Mouse (Mus musculus): ENCODE results near the gene 1700022I11Rik. TPM values are rescaled to one million over a fixed set of nuclear protein-coding genes. Genes with fewer than 3 reads are reported as not detected.
A peak's percentile ranks its signal among the peaks of the same experiment; 100 is the strongest.

The 1700022I11Rik gene
- polyA plus RNA-seq, 1 experiment from 2014 or later, result 0.30 TPM

GRCm38 (mm10) chr4:43018156-43018555, 48.8 kb downstream of the 1700022I11Rik start:
- Histone ChIP-seq H3K27me3 (replicated peaks; ENCODE audit: insufficient read depth, low read length) (no peaks in the 10 kb centered on the region), H3K9ac (replicated peaks; ENCODE audit: low read depth) (no peak overlapping the region), H3K4me3 (ENCODE audit: low read depth, low read length) (no peak overlapping the region), H3K4me2 (replicated peaks; ENCODE audit: low read depth, low read length) (no peak overlapping the region), H3K4me1 (ENCODE audit: insufficient read depth, low read depth, low read length) (no peaks in the 10 kb centered on the region), H3K9me3 (ENCODE audit: low read length) (no peaks in the 10 kb centered on the region), H3K27ac (ENCODE audit: low read length) (no peak overlapping the region), H3K36me3 (ENCODE audit: insufficient read depth, low read length) (peaks cover 10% of the 10 kb centered on the region)
- WGBS, result 87% methylated on average over 4 of the region's 4 CpGs
- DNase-seq (ENCODE audit: low spot score) (no peak), ATAC-seq (no peak)
- no peak for TF ChIP-seq EP300 (IDR thresholded peaks at IDR 0.05)
- TF ChIP-seq CTCF (IDR thresholded peaks at IDR 0.05), result no peak

- Histone ChIP-seq H3K4me1 (ENCODE audit: insufficient read depth, low read depth, low read length) (no peaks in the 10 kb centered on the region), H3K27me3 (replicated peaks; ENCODE audit: insufficient read depth, low read length) (no peaks in the 10 kb centered on the region), H3K4me3 (ENCODE audit: low read depth, low read length) (no peak overlapping the region), H3K27ac (ENCODE audit: low read length) (no peak overlapping the region), H3K9me3 (ENCODE audit: low read length) (no peaks in the 10 kb centered on the region), H3K36me3 (ENCODE audit: insufficient read depth, low read length) (peaks cover 10% of the 10 kb centered on the region), H3K4me2 (replicated peaks; ENCODE audit: low read depth, low read length) (no peak overlapping the region), H3K9ac (replicated peaks; ENCODE audit: low read depth) (no peak overlapping the region)
- ATAC-seq, result no peak
- DNase-seq (ENCODE audit: low spot score), result no peak
- TF ChIP-seq CTCF (IDR thresholded peaks at IDR 0.05), result no peak
- TF ChIP-seq EP300 (IDR thresholded peaks at IDR 0.05), result no peak
- WGBS, result 90% methylated on average over 10 of the region's 10 CpGs
These were observed 49.8 kb downstream of the 1700022I11Rik start for GRCm38 (mm10) chr4:43019176-43019575.

DNA sequence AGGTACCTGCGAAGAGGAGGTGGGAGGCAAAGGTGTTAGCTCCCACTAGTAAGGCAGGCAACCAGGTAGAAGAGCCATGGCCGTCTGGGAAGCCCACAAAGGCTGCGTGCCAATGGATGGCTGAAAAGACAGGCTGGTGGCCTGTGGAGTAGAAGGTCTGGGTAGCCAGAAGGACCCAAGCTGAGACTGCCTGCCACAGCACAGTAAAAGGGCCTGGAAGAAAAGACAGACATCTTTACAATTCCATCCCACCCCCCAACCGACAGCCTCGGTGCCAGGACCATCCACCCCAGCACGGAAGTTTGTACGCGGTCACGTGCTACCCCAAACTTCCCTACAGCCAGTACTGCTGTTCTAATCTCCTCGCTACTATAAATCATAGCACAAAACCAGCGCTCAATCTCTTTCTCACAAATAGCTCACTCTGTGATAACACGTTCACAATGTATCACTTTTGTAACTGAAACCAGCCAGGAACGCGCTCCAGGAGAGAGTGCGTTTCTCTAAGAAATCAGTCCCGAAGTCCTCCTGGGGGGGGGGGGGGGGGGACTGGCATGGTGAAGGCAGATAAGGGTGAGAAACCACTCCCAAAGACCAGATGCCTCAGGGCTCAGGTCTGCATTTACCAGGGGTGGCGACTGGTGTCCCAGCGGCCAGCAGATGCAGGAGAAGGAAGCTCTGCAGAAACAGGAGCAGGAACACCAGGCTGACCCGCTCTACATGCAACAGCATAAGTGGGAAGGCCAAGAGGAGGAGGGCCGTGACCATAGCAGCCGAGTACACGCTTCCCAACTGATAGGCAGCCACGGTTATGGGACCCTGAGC, 50.4 kb downstream of the 1700022I11Rik start:
- no peak for DNase-seq (ENCODE audit: low spot score)
- H3K36me3 ChIP-seq (ENCODE audit: insufficient read depth, low read length), result peaks cover 10% of the 10 kb centered on the region

DNA sequence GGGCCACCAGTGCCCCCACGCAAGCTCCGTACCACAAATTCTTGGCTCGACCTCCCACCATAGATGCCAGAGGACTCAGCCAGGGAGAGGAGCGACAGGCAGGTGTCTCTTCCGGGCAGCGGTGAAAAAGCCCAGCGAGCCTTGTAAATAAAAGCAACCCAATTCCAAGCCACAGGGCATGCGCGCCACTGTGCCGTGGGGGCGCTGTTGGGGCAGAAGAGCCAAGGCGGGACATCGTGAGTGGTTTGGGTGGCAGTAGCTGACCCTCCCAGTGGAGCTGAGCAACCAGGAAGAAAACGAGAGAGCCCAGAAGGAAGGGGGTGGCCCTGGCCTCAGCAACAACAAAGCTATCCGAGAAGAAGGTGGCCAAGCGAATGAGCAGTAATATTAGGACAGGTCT, 51.5 kb downstream of the 1700022I11Rik start:
- no peaks in the 10 kb centered on the region for H3K9me3 ChIP-seq (ENCODE audit: low read length)
- H3K36me3 ChIP-seq (ENCODE audit: insufficient read depth, low read length), result peaks cover 10% of the 10 kb centered on the region
- ATAC-seq (no peak), DNase-seq (ENCODE audit: low spot score) (no peak)
- no peak overlapping the region for H3K27ac ChIP-seq (ENCODE audit: low read length)
- no peak overlapping the region for H3K4me2 ChIP-seq (replicated peaks; ENCODE audit: low read depth, low read length)
- 88% methylated on average over 16 of the region's 16 CpGs for WGBS
- H3K9ac ChIP-seq (replicated peaks; ENCODE audit: low read depth), result no peak overlapping the region
- peaks cover 7% of the 10 kb centered on the region; the same call in 1 of the 2 replicates for H3K4me1 ChIP-seq (ENCODE audit: insufficient read depth, low read depth, low read length)
- H3K27me3 ChIP-seq (replicated peaks; ENCODE audit: insufficient read depth, low read length), result no peaks in the 10 kb centered on the region
- TF ChIP-seq EP300 (IDR thresholded peaks at IDR 0.05), result no peak
- no peak overlapping the region for H3K4me3 ChIP-seq (ENCODE audit: low read depth, low read length)

More for the DNA sequence above, 50.4 kb downstream of the 1700022I11Rik start:
- no peak overlapping the region for H3K9ac ChIP-seq (replicated peaks; ENCODE audit: low read depth)
- ATAC-seq, result no peak
- 92% methylated on average over 23 of the region's 23 CpGs for WGBS
- H3K27ac ChIP-seq (ENCODE audit: low read length), result no peak overlapping the region
- no peak for TF ChIP-seq EP300 (IDR thresholded peaks at IDR 0.05)
- TF ChIP-seq CTCF (IDR thresholded peaks at IDR 0.05), result no peak
- H3K4me2 ChIP-seq (replicated peaks; ENCODE audit: low read depth, low read length), result no peak overlapping the region
- H3K9me3 ChIP-seq (ENCODE audit: low read length), result no peaks in the 10 kb centered on the region
- H3K4me3 ChIP-seq (ENCODE audit: low read depth, low read length), result no peak overlapping the region
- H3K27me3 ChIP-seq (replicated peaks; ENCODE audit: insufficient read depth, low read length), result no peaks in the 10 kb centered on the region
- peaks cover 3% of the 10 kb centered on the region; the same call in 1 of the 2 replicates for H3K4me1 ChIP-seq (ENCODE audit: insufficient read depth, low read depth, low read length)

DNA sequence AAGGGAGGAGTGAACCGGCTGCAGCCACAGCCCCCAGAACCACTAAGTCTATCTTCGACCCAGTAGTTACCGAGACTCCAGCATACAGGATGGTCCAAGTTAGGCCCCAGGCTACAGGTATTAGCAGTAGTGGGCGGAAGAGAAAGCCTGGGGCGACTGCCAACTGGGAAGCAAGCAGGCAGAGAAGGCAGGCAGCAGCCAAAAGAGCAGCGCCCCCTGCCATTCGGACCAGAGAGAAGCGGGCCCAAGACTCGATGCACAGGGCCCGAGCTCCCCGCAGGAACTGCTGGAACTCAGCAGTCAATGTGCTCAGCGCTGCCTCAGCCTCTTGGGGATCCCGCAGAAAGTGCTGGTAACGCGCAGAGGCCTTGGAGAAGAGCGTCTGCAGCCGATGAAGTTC, 51.9 kb downstream of the 1700022I11Rik start:
- WGBS, result 74% methylated on average over 17 of the region's 17 CpGs
- peaks cover 10% of the 10 kb centered on the region for H3K36me3 ChIP-seq (ENCODE audit: insufficient read depth, low read length)
- H3K9ac ChIP-seq (replicated peaks; ENCODE audit: low read depth), result no peak overlapping the region

GRCm38 (mm10) chr4:43024673-43025072, 55.3 kb downstream of the 1700022I11Rik start:
- H3K4me3 ChIP-seq (ENCODE audit: low read depth, low read length), result peak overlapping the region; percentile 56
- peak overlapping the region; percentile 91 for H3K27ac ChIP-seq (ENCODE audit: low read length)
- peaks cover 7% of the 10 kb centered on the region; the same call in 1 of the 2 replicates for H3K4me1 ChIP-seq (ENCODE audit: insufficient read depth, low read depth, low read length)
- no peaks in the 10 kb centered on the region for H3K27me3 ChIP-seq (replicated peaks; ENCODE audit: insufficient read depth, low read length)
- H3K4me2 ChIP-seq (replicated peaks; ENCODE audit: low read depth, low read length), result peak overlapping the region; percentile 65
- WGBS, result 75% methylated on average over 14 of the region's 14 CpGs
- H3K36me3 ChIP-seq (ENCODE audit: insufficient read depth, low read length), result peaks cover 24% of the 10 kb centered on the region
- H3K9ac ChIP-seq (replicated peaks; ENCODE audit: low read depth), result peak overlapping the region; percentile 53
- H3K9me3 ChIP-seq (ENCODE audit: low read length), result no peaks in the 10 kb centered on the region
- DNase-seq (ENCODE audit: low spot score) (no peak), ATAC-seq (no peak)
- TF ChIP-seq EP300 (IDR thresholded peaks at IDR 0.05), result no peak
- TF ChIP-seq CTCF (IDR thresholded peaks at IDR 0.05), result no peak

More for the DNA sequence above, 51.9 kb downstream of the 1700022I11Rik start:
- peaks cover 7% of the 10 kb centered on the region; the same call in 1 of the 2 replicates for H3K4me1 ChIP-seq (ENCODE audit: insufficient read depth, low read depth, low read length)
- DNase-seq (ENCODE audit: low spot score) (no peak), ATAC-seq (no peak)
- no peak overlapping the region for H3K4me3 ChIP-seq (ENCODE audit: low read depth, low read length)
- no peaks in the 10 kb centered on the region for H3K27me3 ChIP-seq (replicated peaks; ENCODE audit: insufficient read depth, low read length)
- TF ChIP-seq EP300 (IDR thresholded peaks at IDR 0.05), result no peak
- TF ChIP-seq CTCF (IDR thresholded peaks at IDR 0.05), result no peak
- no peak overlapping the region for H3K27ac ChIP-seq (ENCODE audit: low read length)
- H3K4me2 ChIP-seq (replicated peaks; ENCODE audit: low read depth, low read length), result no peak overlapping the region
- H3K9me3 ChIP-seq (ENCODE audit: low read length), result no peaks in the 10 kb centered on the region

Measured in lung, postnatal 0 days (tissue).